Mouse (Mus musculus) kidney, adult 10 weeks (tissue): Measurements from ENCODE around the gene Zc3h12c. TPM values are rescaled to one million over a fixed set of nuclear protein-coding genes. Genes with fewer than 3 reads are reported as not detected.

Experiments
- polyA plus RNA-seq: library from polyadenylated mRNA; stranded (reverse); fragments of 350-450 nt; fragmentation: Illumina TruSeq; extraction: RNeasy Lipid Tissue Mini Kit (QIAGEN cat#74804); gene quantifications from one replicate; pipeline ENCODE4 v1.2.3, GENCODE M21; 2014; ENCODE audit warnings: low read depth, low replicate concordance

Zc3h12c gene
- 30.5 TPM for polyA plus RNA-seq

GRCm38 (mm10) chr9:52167863-52168685 lies at the start of gene Zc3h12c:
Gene Zc3h12c, minus strand, starts transcription at chr9:52168572.

Other genes with a start within 250 kb of the Zc3h12c start
- 74.2 TPM for gene Fdx1, start 205.0 kb downstream of the Zc3h12c start, polyA plus RNA-seq
- gene Rdx, start 121.4 kb downstream of the Zc3h12c start, polyA plus RNA-seq: 356 TPM